ENCODE assay signal across 15 mouse cellular contexts in genomic region chr9:89906645-89907044, GRCm38 (mm10). TPM values are rescaled to one million over a fixed set of nuclear protein-coding genes. Genes with fewer than 3 reads are reported as not detected.
"Had no signal": no experiment of that assay in that cellular context is flagged by ENCODE, and none has a peak within 500 bp of the region (broad histone marks: within the 10 kb centered on the region; RNA-seq: fewer than 3 reads in every experiment).

No protein-coding gene starts in this region.

- H3K36me3 ChIP-seq: limb, embryonic 13.5 days; liver, embryonic 12.5 days; midbrain, embryonic 10.5 days; neural tube, embryonic 12.5 days; stomach, embryonic 15.5 days had no signal

- DNase-seq: kidney, postnatal 10 days; kidney, postnatal 4 days; lung, embryonic 14.5 days; lung, postnatal 10 days; lung, postnatal 4 days; midbrain, embryonic 14.5 days; right cerebral cortex, postnatal 14 days; thymus, postnatal 36 days had no signal

- H3K4me3 ChIP-seq: left cerebral cortex, adult 2 months; limb, embryonic 13.5 days; liver, embryonic 12.5 days; midbrain, embryonic 10.5 days; neural tube, embryonic 12.5 days; stomach, embryonic 15.5 days had no signal

- ATAC-seq: intestine, postnatal 0 days; liver, embryonic 12.5 days had no signal

- H3K9ac ChIP-seq: limb, embryonic 13.5 days; liver, embryonic 12.5 days; lung, embryonic 14.5 days; neural tube, embryonic 12.5 days; stomach, embryonic 15.5 days had no signal

- H3K9me3 ChIP-seq: limb, embryonic 13.5 days; liver, embryonic 12.5 days; midbrain, embryonic 10.5 days; neural tube, embryonic 12.5 days; stomach, embryonic 15.5 days had no signal

- H3K4me2 ChIP-seq: limb, embryonic 13.5 days; liver, embryonic 12.5 days; lung, embryonic 14.5 days; neural tube, embryonic 12.5 days; stomach, embryonic 15.5 days had no signal

- H3K27ac ChIP-seq: left cerebral cortex, adult 2 months; limb, embryonic 13.5 days; liver, embryonic 12.5 days; midbrain, embryonic 10.5 days; neural tube, embryonic 12.5 days; stomach, embryonic 15.5 days had no signal

RNA-seq across cellular contexts. Expression of gene Rasgrf1, which starts 3.1 kb away (rescaled TPM):
- polyA plus RNA-seq: intestine, postnatal 0 days; liver, embryonic 12.5 days had no signal
